Mouse (Mus musculus): ENCODE data around the gene Casp2. TPM values are rescaled to one million over a fixed set of nuclear protein-coding genes. Genes with fewer than 3 reads are reported as not detected.

The Casp2 gene
- polyA plus RNA-seq, 1 experiment = 24.9 TPM

GRCm38 (mm10) chr6:42245711-42246353 lies 19.0 kb upstream of the Casp2 start, which contains the start of gene Gstk1:
Gene Gstk1, plus strand, starts transcription at chr6:42245935.
- no peaks in the 10 kb centered on the region for H3K4me1 ChIP-seq (ENCODE audit: control insufficient read depth, insufficient read depth, low read length)
- no peak within 1 kb of the TSS for H3K27ac ChIP-seq (ENCODE audit: insufficient read depth, low read length)
- peak within 1 kb of the TSS; percentile 32 for H3K4me3 ChIP-seq (ENCODE audit: insufficient read depth, low read length)
- peak; percentile 56 for TF ChIP-seq POLR2A (IDR thresholded peaks at IDR 0.05; ENCODE audit: low read depth, low read length)
- no peak for TF ChIP-seq CTCF (IDR thresholded peaks at IDR 0.05; ENCODE audit: borderline replicate concordance, insufficient read depth, low read length)

DNA sequence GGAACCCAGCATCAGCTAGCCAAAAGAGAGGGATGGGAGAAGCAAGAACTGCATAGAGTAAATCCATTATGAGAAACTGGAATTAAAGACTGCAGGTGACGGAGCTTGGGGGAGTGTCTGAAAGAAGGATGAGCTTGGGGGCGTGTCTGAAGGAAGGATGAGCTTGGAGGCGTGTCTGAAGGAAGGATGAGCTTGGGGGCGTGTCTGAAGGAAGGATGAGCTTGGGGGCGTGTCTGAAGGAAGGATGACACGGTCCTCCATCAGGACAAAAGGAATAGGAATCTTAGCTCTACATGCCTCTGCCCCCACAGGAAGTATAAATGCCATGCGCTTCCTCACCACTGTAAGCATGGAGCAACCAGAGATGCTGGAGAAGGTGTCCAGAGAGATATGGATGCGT lies 17.6 kb upstream of the Casp2 start:
- H3K4me1 ChIP-seq (ENCODE audit: control insufficient read depth, insufficient read depth, low read length) = no peaks in the 10 kb centered on the region
- no peak overlapping the region for H3K27ac ChIP-seq (ENCODE audit: insufficient read depth, low read length)
- H3K4me3 ChIP-seq (ENCODE audit: insufficient read depth, low read length) = no peak overlapping the region
- TF ChIP-seq CTCF (IDR thresholded peaks at IDR 0.05; ENCODE audit: borderline replicate concordance, insufficient read depth, low read length) (no peak), POLR2A (IDR thresholded peaks at IDR 0.05; ENCODE audit: low read depth, low read length) (no peak)

GRCm38 (mm10) chr6:42247981-42248380 lies 16.8 kb upstream of the Casp2 start:
- H3K27ac ChIP-seq (ENCODE audit: insufficient read depth, low read length) = no peak overlapping the region
- no peak for TF ChIP-seq POLR2A (IDR thresholded peaks at IDR 0.05; ENCODE audit: low read depth, low read length)
- TF ChIP-seq CTCF (IDR thresholded peaks at IDR 0.05; ENCODE audit: borderline replicate concordance, insufficient read depth, low read length) = no peak
- H3K4me1 ChIP-seq (ENCODE audit: control insufficient read depth, insufficient read depth, low read length) = no peaks in the 10 kb centered on the region
- no peak overlapping the region for H3K4me3 ChIP-seq (ENCODE audit: insufficient read depth, low read length)

GRCm38 (mm10) chr6:42251791-42252190 lies 13.0 kb upstream of the Casp2 start:
- TF ChIP-seq POLR2A (IDR thresholded peaks at IDR 0.05; ENCODE audit: low read depth, low read length) = no peak
- TF ChIP-seq CTCF (IDR thresholded peaks at IDR 0.05; ENCODE audit: borderline replicate concordance, insufficient read depth, low read length) = no peak
- no peak overlapping the region for H3K27ac ChIP-seq (ENCODE audit: insufficient read depth, low read length)
- no peaks in the 10 kb centered on the region for H3K4me1 ChIP-seq (ENCODE audit: control insufficient read depth, insufficient read depth, low read length)
- H3K4me3 ChIP-seq (ENCODE audit: insufficient read depth, low read length) = no peak overlapping the region

- TF ChIP-seq POLR2A (IDR thresholded peaks at IDR 0.05; ENCODE audit: low read depth, low read length) (no peak), CTCF (IDR thresholded peaks at IDR 0.05; ENCODE audit: borderline replicate concordance, insufficient read depth, low read length) (no peak)
- Histone ChIP-seq H3K4me1 (ENCODE audit: control insufficient read depth, insufficient read depth, low read length) (no peaks in the 10 kb centered on the region), H3K27ac (ENCODE audit: insufficient read depth, low read length) (no peak overlapping the region), H3K4me3 (ENCODE audit: insufficient read depth, low read length) (no peak overlapping the region)
These were observed 11.7 kb upstream of the Casp2 start for GRCm38 (mm10) chr6:42253103-42253502.

- Histone ChIP-seq H3K27ac (ENCODE audit: insufficient read depth, low read length) (no peak overlapping the region), H3K4me1 (ENCODE audit: control insufficient read depth, insufficient read depth, low read length) (no peaks in the 10 kb centered on the region), H3K4me3 (ENCODE audit: insufficient read depth, low read length) (no peak overlapping the region)
- TF ChIP-seq POLR2A (IDR thresholded peaks at IDR 0.05; ENCODE audit: low read depth, low read length) (no peak), CTCF (IDR thresholded peaks at IDR 0.05; ENCODE audit: borderline replicate concordance, insufficient read depth, low read length) (peak; percentile 80; the same call in 1 of the 2 replicates)
These were observed 7.4 kb upstream of the Casp2 start for GRCm38 (mm10) chr6:42257303-42257863.

GRCm38 (mm10) chr6:42260430-42260829 lies 4.4 kb upstream of the Casp2 start:
- H3K4me3 ChIP-seq (ENCODE audit: insufficient read depth, low read length) = no peak overlapping the region
- no peaks in the 10 kb centered on the region for H3K4me1 ChIP-seq (ENCODE audit: control insufficient read depth, insufficient read depth, low read length)
- no peak overlapping the region for H3K27ac ChIP-seq (ENCODE audit: insufficient read depth, low read length)
- no peak for TF ChIP-seq CTCF (IDR thresholded peaks at IDR 0.05; ENCODE audit: borderline replicate concordance, insufficient read depth, low read length)
- no peak for TF ChIP-seq POLR2A (IDR thresholded peaks at IDR 0.05; ENCODE audit: low read depth, low read length)

GRCm38 (mm10) chr6:42261524-42262170 lies 3.1 kb upstream of the Casp2 start, which contains the start of gene Tmem139:
Gene Tmem139, plus strand, starts transcription at chr6:42261970.
- no peak within 1 kb of the TSS for H3K4me3 ChIP-seq (ENCODE audit: insufficient read depth, low read length)
- no peak within 1 kb of the TSS for H3K27ac ChIP-seq (ENCODE audit: insufficient read depth, low read length)
- no peak for TF ChIP-seq POLR2A (IDR thresholded peaks at IDR 0.05; ENCODE audit: low read depth, low read length)
- TF ChIP-seq CTCF (IDR thresholded peaks at IDR 0.05; ENCODE audit: borderline replicate concordance, insufficient read depth, low read length) = no peak
- no peaks in the 10 kb centered on the region for H3K4me1 ChIP-seq (ENCODE audit: control insufficient read depth, insufficient read depth, low read length)

- no peaks in the 10 kb centered on the region for H3K4me1 ChIP-seq (ENCODE audit: control insufficient read depth, insufficient read depth, low read length)
- TF ChIP-seq POLR2A (IDR thresholded peaks at IDR 0.05; ENCODE audit: low read depth, low read length) (no peak), CTCF (IDR thresholded peaks at IDR 0.05; ENCODE audit: borderline replicate concordance, insufficient read depth, low read length) (no peak)
- H3K4me3 ChIP-seq (ENCODE audit: insufficient read depth, low read length) = peak overlapping the region; percentile 86
- peak overlapping the region; percentile 28 for H3K27ac ChIP-seq (ENCODE audit: insufficient read depth, low read length)
These were observed 876 bp downstream of the Casp2 start for GRCm38 (mm10) chr6:42265391-42266330.
